In the genomic region with DNA sequence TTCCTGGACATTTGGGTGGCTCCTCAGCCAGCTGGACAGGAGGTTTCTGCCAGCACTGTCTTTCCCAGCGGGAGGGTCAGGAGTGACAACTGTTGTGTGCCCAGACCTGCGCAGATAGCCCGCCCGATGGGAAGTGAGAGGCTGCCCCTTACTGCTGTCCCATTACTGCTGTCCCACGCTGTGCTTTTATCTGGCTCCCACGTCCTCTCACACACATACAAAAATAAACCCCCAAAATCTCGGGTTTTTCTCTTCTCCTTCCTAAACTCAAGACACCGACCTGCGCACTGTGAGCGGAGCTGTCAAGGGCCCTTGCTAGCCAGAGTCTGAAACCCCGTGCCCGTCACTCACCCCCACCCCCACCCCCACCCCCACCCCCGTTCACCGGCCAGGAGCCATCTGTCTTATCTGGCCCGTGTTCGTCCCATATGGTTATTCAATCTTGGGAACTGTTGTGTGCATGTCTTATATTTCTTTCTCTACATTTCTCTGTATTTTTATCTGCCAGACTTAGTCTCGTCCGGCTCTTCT, we compare ENCODE assay signal across 7 mouse cellular contexts.
DNase-seq lines count a peak whose midpoint lies in the region; ATAC-seq and TF ChIP-seq lines count a peak whose summit lies in the region.

No protein-coding gene starts in this region.

- WGBS in intestine, embryonic 15.5 days = 63% methylated on average over 18 of the region's 18 CpGs
- 63% methylated on average over 18 of the region's 18 CpGs for WGBS in intestine, embryonic 16.5 days

- ATAC-seq in intestine, embryonic 15.5 days = no peak
- no peak for ATAC-seq in intestine, embryonic 16.5 days

- H3K4me3 ChIP-seq in intestine, embryonic 15.5 days (replicated peaks) = no peak overlapping the region
- no peak overlapping the region for H3K4me3 ChIP-seq in intestine, embryonic 16.5 days (ENCODE audit: low read length)
- peak overlapping the region; percentile 42 to 60 for H3K4me3 ChIP-seq in ES-E14 (ENCODE audit: insufficient read depth in 1 of 2, low read depth in 1 of 2, low read length in 2 of 2, poor library complexity in 1 of 2, severe bottlenecking in 1 of 2)

- H3K27ac ChIP-seq in intestine, embryonic 15.5 days = no peak overlapping the region
- no peak overlapping the region for H3K27ac ChIP-seq in intestine, embryonic 16.5 days (ENCODE audit: low read length)
- H3K27ac ChIP-seq in ES-E14 (ENCODE audit: insufficient read depth, low read depth, low read length, poor library complexity, severe bottlenecking) = no peak overlapping the region

- no peak overlapping the region for H3K9ac ChIP-seq in intestine, embryonic 15.5 days
- no peak overlapping the region for H3K9ac ChIP-seq in intestine, embryonic 16.5 days (ENCODE audit: low read depth, low read length)
- H3K9ac ChIP-seq in ES-E14 (ENCODE audit: insufficient read depth, low read depth, low read length, poor library complexity, severe bottlenecking) = peak overlapping the region; percentile 8; the same call in 1 of the 2 replicates

- in situ Hi-C loops in ES-E14 (cut with MboI; ENCODE audit: low sequenced_read_pairs in 2 of 2, unreplicated experiment in 2 of 2) = loop anchor here (10.0 to 25.0 kb wide), 2 partner anchors 252 to 529 kb away; no protein-coding TSS in a partner anchor

- no peaks in the 10 kb centered on the region; the same call in 1 of the 2 replicates for H3K4me1 ChIP-seq in intestine, embryonic 15.5 days (replicated peaks)
- H3K4me1 ChIP-seq in intestine, embryonic 16.5 days (ENCODE audit: control insufficient read depth, insufficient read depth, low read length) = no peaks in the 10 kb centered on the region
- H3K4me1 ChIP-seq in ES-E14 (ENCODE audit: control insufficient read depth in 2 of 2, insufficient read depth in 2 of 2, low read length in 2 of 2, poor library complexity in 1 of 2) = peaks cover 2 to 10% of the 10 kb centered on the region in 2 experiments; a peak in 2 of 4 replicates

- DNase-seq in ES-E14 (ENCODE audit: low read depth, low spot score) = no peak
- DNase-seq in cerebellum, adult 18-20 months = peak; percentile 95 to 98
- DNase-seq in heart, postnatal 4 days = peak; percentile 8
- DNase-seq in kidney, adult 8-10 months = no peak
- DNase-seq in thymus, postnatal 25 days = no peak

- no peaks in the 10 kb centered on the region for H3K36me3 ChIP-seq in intestine, embryonic 15.5 days
- H3K36me3 ChIP-seq in intestine, embryonic 16.5 days (ENCODE audit: control insufficient read depth, insufficient read depth, low read length) = no peaks in the 10 kb centered on the region
- H3K36me3 ChIP-seq in ES-E14 (ENCODE audit: control insufficient read depth, insufficient read depth, low read length, poor library complexity, severe bottlenecking) = no peaks in the 10 kb centered on the region

- H3K4me2 ChIP-seq in intestine, embryonic 15.5 days (replicated peaks) = 0 out of 2 replicates have a peak overlapping the region, but pooled peaks have one; percentile 37
- H3K4me2 ChIP-seq in intestine, embryonic 16.5 days (ENCODE audit: low read depth, low read length) = no peak overlapping the region

- no peaks in the 10 kb centered on the region for H3K9me3 ChIP-seq in intestine, embryonic 15.5 days
- H3K9me3 ChIP-seq in intestine, embryonic 16.5 days (ENCODE audit: control insufficient read depth, low read length) = no peaks in the 10 kb centered on the region
- H3K9me3 ChIP-seq in ES-E14 (ENCODE audit: control insufficient read depth, insufficient read depth, low read depth, low read length) = no peaks in the 10 kb centered on the region

- no peaks in the 10 kb centered on the region for H3K27me3 ChIP-seq in intestine, embryonic 15.5 days (replicated peaks)
- no peaks in the 10 kb centered on the region for H3K27me3 ChIP-seq in intestine, embryonic 16.5 days (replicated peaks; ENCODE audit: control insufficient read depth, insufficient read depth, low read length)

TF ChIP-seq in ES-E14, 5 proteins besides CTCF, POLR2A, EP300 and RAD21:
- TF ChIP-seq ZNF384 (IDR thresholded peaks at IDR 0.05; ENCODE audit: low read depth, low read length) = no peak
- TF ChIP-seq MAFK (IDR thresholded peaks at IDR 0.05; ENCODE audit: insufficient read depth, low read depth, low read length) = no peak
- no peak for TF ChIP-seq HCFC1 (IDR thresholded peaks at IDR 0.05; ENCODE audit: borderline replicate concordance, insufficient read depth, low read length)
- TF ChIP-seq ZC3H11A (IDR thresholded peaks at IDR 0.05; ENCODE audit: borderline replicate concordance, low read depth, low read length) = no peak

Comparison
In these comparisons a context has a peak if more than half of its experiments do, and no peak if none do; other contexts are left out.
1. H3K4me3 ChIP-seq: peak in ES-E14 (2 of 2); none in intestine, embryonic 15.5 days (single experiment) and intestine, embryonic 16.5 days (single experiment).
2. DNase-seq: peak in cerebellum, adult 18-20 months (2 of 2) and heart, postnatal 4 days (single experiment); none in ES-E14 (single experiment), kidney, adult 8-10 months (0 of 2) and thymus, postnatal 25 days (single experiment).